Mouse (Mus musculus): ENCODE data around the gene Sdhc. TPM values are rescaled to one million over a fixed set of nuclear protein-coding genes. Genes with fewer than 3 reads are reported as not detected.
"Not testable (repeated sequence)": the region's sequence is repeated elsewhere in the genome, so short reads cannot be mapped to it uniquely, and the experiment has no call there.

The Sdhc gene
- polyA plus RNA-seq, 1 experiment from 2014 or later = 295 TPM

- Histone ChIP-seq H3K9ac (replicated peaks; ENCODE audit: low read length) (no peak overlapping the region; the same call in 1 of the 2 replicates), H3K27me3 (ENCODE audit: control insufficient read depth, insufficient read depth, low read length) (peaks cover 13% of the 10 kb centered on the region), H3K4me2 (ENCODE audit: low read length) (peak overlapping the region; percentile 45), H3K36me3 (ENCODE audit: control insufficient read depth, insufficient read depth, low read length) (no peaks in the 10 kb centered on the region), H3K27ac (replicated peaks; ENCODE audit: low read depth, low read length) (no peak overlapping the region), H3K4me3 (replicated peaks; ENCODE audit: low read depth, low read length) (peak overlapping the region; percentile 14; the same call in 1 of the 2 replicates), H3K4me1 (ENCODE audit: control insufficient read depth, insufficient read depth, low read length) (0 out of 2 replicates have a peak, but pooled peaks cover 3% of the 10 kb centered on the region), H3K9me3 (ENCODE audit: control insufficient read depth, low read length) (no peaks in the 10 kb centered on the region)
- DNase-seq = no peak
- WGBS = 4% methylated on average over 15 of the region's 15 CpGs
- no peak for ATAC-seq (ENCODE audit: low FRiP score, low TSS enrichment)
Observed at GRCm38 (mm10) chr1:171159485-171159975, 9.1 kb upstream of the Sdhc start.

- ATAC-seq (ENCODE audit: low FRiP score, low TSS enrichment) = no peak
- Histone ChIP-seq H3K27me3 (ENCODE audit: control insufficient read depth, insufficient read depth, low read length) (peaks cover 13% of the 10 kb centered on the region), H3K9ac (replicated peaks; ENCODE audit: low read length) (no peak overlapping the region), H3K4me3 (replicated peaks; ENCODE audit: low read depth, low read length) (no peak overlapping the region), H3K4me1 (ENCODE audit: control insufficient read depth, insufficient read depth, low read length) (0 out of 2 replicates have a peak, but pooled peaks cover 3% of the 10 kb centered on the region), H3K27ac (replicated peaks; ENCODE audit: low read depth, low read length) (no peak overlapping the region), H3K9me3 (ENCODE audit: control insufficient read depth, low read length) (no peaks in the 10 kb centered on the region), H3K36me3 (ENCODE audit: control insufficient read depth, insufficient read depth, low read length) (no peaks in the 10 kb centered on the region), H3K4me2 (ENCODE audit: low read length) (no peak overlapping the region)
- DNase-seq = no peak
Observed at GRCm38 (mm10) chr1:171157965-171158364, 7.6 kb upstream of the Sdhc start.

GRCm38 (mm10) chr1:171156644-171157043 is 6.2 kb upstream of the Sdhc start:
- H3K9me3 ChIP-seq (ENCODE audit: control insufficient read depth, low read length) = no peaks in the 10 kb centered on the region
- H3K27ac ChIP-seq (replicated peaks; ENCODE audit: low read depth, low read length) = no peak overlapping the region
- H3K9ac ChIP-seq (replicated peaks; ENCODE audit: low read length) = no peak overlapping the region
- H3K4me1 ChIP-seq (ENCODE audit: control insufficient read depth, insufficient read depth, low read length) = 0 out of 2 replicates have a peak, but pooled peaks cover 3% of the 10 kb centered on the region
- H3K4me3 ChIP-seq (replicated peaks; ENCODE audit: low read depth, low read length) = no peak overlapping the region
- H3K36me3 ChIP-seq (ENCODE audit: control insufficient read depth, insufficient read depth, low read length) = no peaks in the 10 kb centered on the region
- DNase-seq (no peak), ATAC-seq (ENCODE audit: low FRiP score, low TSS enrichment) (no peak)
- H3K27me3 ChIP-seq (ENCODE audit: control insufficient read depth, insufficient read depth, low read length) = peaks cover 13% of the 10 kb centered on the region
- 69% methylated on average over 3 of the region's 3 CpGs for WGBS
- no peak overlapping the region for H3K4me2 ChIP-seq (ENCODE audit: low read length)

GRCm38 (mm10) chr1:171151966-171152365 is 1.6 kb upstream of the Sdhc start:
- WGBS = 88% methylated on average over 4 of the region's 4 CpGs
- Histone ChIP-seq H3K4me2 (ENCODE audit: low read length) (no peak overlapping the region), H3K36me3 (ENCODE audit: control insufficient read depth, insufficient read depth, low read length) (no peaks in the 10 kb centered on the region), H3K4me1 (ENCODE audit: control insufficient read depth, insufficient read depth, low read length) (peaks cover 13% of the 10 kb centered on the region), H3K9me3 (ENCODE audit: control insufficient read depth, low read length) (no peaks in the 10 kb centered on the region), H3K27me3 (ENCODE audit: control insufficient read depth, insufficient read depth, low read length) (no peaks in the 10 kb centered on the region), H3K9ac (replicated peaks; ENCODE audit: low read length) (no peak overlapping the region), H3K4me3 (replicated peaks; ENCODE audit: low read depth, low read length) (no peak overlapping the region), H3K27ac (replicated peaks; ENCODE audit: low read depth, low read length) (no peak overlapping the region)
- DNase-seq = no peak
- no peak for ATAC-seq (ENCODE audit: low FRiP score, low TSS enrichment)

GRCm38 (mm10) chr1:171150838-171151391 is 512 bp upstream of the Sdhc start:
- peak overlapping the region; percentile 79 for H3K4me3 ChIP-seq (replicated peaks; ENCODE audit: low read depth, low read length)
- peaks cover 13% of the 10 kb centered on the region for H3K4me1 ChIP-seq (ENCODE audit: control insufficient read depth, insufficient read depth, low read length)
- peak overlapping the region; percentile 54 for H3K9ac ChIP-seq (replicated peaks; ENCODE audit: low read length)
- no peaks in the 10 kb centered on the region for H3K27me3 ChIP-seq (ENCODE audit: control insufficient read depth, insufficient read depth, low read length)
- no peaks in the 10 kb centered on the region for H3K36me3 ChIP-seq (ENCODE audit: control insufficient read depth, insufficient read depth, low read length)
- peak overlapping the region; percentile 63 for H3K27ac ChIP-seq (replicated peaks; ENCODE audit: low read depth, low read length)
- H3K9me3 ChIP-seq (ENCODE audit: control insufficient read depth, low read length) = no peaks in the 10 kb centered on the region
- peak; percentile 35; the same call in 1 of the 2 replicates for ATAC-seq (ENCODE audit: low FRiP score, low TSS enrichment)
- no peak for DNase-seq
- 7% methylated on average over 18 of the region's 18 CpGs for WGBS
- peak overlapping the region; percentile 91 for H3K4me2 ChIP-seq (ENCODE audit: low read length)

GRCm38 (mm10) chr1:171142981-171143380 is 7.4 kb downstream of the Sdhc start:
- H3K9me3 ChIP-seq (ENCODE audit: control insufficient read depth, low read length); DNase-seq; H3K4me3 ChIP-seq (replicated peaks; ENCODE audit: low read depth, low read length); H3K4me1 ChIP-seq (ENCODE audit: control insufficient read depth, insufficient read depth, low read length); H3K4me2 ChIP-seq (ENCODE audit: low read length); ATAC-seq (ENCODE audit: low FRiP score, low TSS enrichment); H3K9ac ChIP-seq (replicated peaks; ENCODE audit: low read length); H3K27ac ChIP-seq (replicated peaks; ENCODE audit: low read depth, low read length); H3K27me3 ChIP-seq (ENCODE audit: control insufficient read depth, insufficient read depth, low read length): not testable (repeated sequence)
- peaks cover 66% of the 10 kb centered on the region for H3K36me3 ChIP-seq (ENCODE audit: control insufficient read depth, insufficient read depth, low read length)
- 91% methylated on average over 9 of the region's 11 CpGs for WGBS

GRCm38 (mm10) chr1:171137486-171138155 is 12.8 kb downstream of the Sdhc start:
- not testable (repeated sequence) for H3K9ac ChIP-seq (replicated peaks; ENCODE audit: low read length); H3K4me1 ChIP-seq (ENCODE audit: control insufficient read depth, insufficient read depth, low read length); H3K27me3 ChIP-seq (ENCODE audit: control insufficient read depth, insufficient read depth, low read length); H3K4me2 ChIP-seq (ENCODE audit: low read length); H3K4me3 ChIP-seq (replicated peaks; ENCODE audit: low read depth, low read length); H3K9me3 ChIP-seq (ENCODE audit: control insufficient read depth, low read length); H3K27ac ChIP-seq (replicated peaks; ENCODE audit: low read depth, low read length); DNase-seq; ATAC-seq (ENCODE audit: low FRiP score, low TSS enrichment)
- peaks cover 90% of the 10 kb centered on the region for H3K36me3 ChIP-seq (ENCODE audit: control insufficient read depth, insufficient read depth, low read length)
- 93% methylated on average over 8 of the region's 8 CpGs for whole genome bisulfite sequencing

- no peak overlapping the region for H3K27ac ChIP-seq (replicated peaks; ENCODE audit: low read depth, low read length)
- no peaks in the 10 kb centered on the region for H3K27me3 ChIP-seq (ENCODE audit: control insufficient read depth, insufficient read depth, low read length)
- ATAC-seq (ENCODE audit: low FRiP score, low TSS enrichment) = no peak
- no peaks in the 10 kb centered on the region for H3K4me1 ChIP-seq (ENCODE audit: control insufficient read depth, insufficient read depth, low read length)
- WGBS = 98% methylated on average over 2 of the region's 2 CpGs
- H3K9ac ChIP-seq (replicated peaks; ENCODE audit: low read length) = no peak overlapping the region
- no peaks in the 10 kb centered on the region for H3K9me3 ChIP-seq (ENCODE audit: control insufficient read depth, low read length)
- no peak overlapping the region for H3K4me2 ChIP-seq (ENCODE audit: low read length)
- peaks cover 87% of the 10 kb centered on the region for H3K36me3 ChIP-seq (ENCODE audit: control insufficient read depth, insufficient read depth, low read length)
- no peak overlapping the region for H3K4me3 ChIP-seq (replicated peaks; ENCODE audit: low read depth, low read length)
- DNase-seq = no peak
Observed at GRCm38 (mm10) chr1:171135600-171135999, 14.8 kb downstream of the Sdhc start.

- peaks cover 86% of the 10 kb centered on the region for H3K36me3 ChIP-seq (ENCODE audit: control insufficient read depth, insufficient read depth, low read length)
- ATAC-seq (ENCODE audit: low FRiP score, low TSS enrichment) = no peak
- 94% methylated on average over 1 of the region's 1 CpGs for WGBS
- no peak overlapping the region for H3K4me3 ChIP-seq (replicated peaks; ENCODE audit: low read depth, low read length)
- H3K4me2 ChIP-seq (ENCODE audit: low read length) = no peak overlapping the region
- no peaks in the 10 kb centered on the region for H3K4me1 ChIP-seq (ENCODE audit: control insufficient read depth, insufficient read depth, low read length)
- H3K27ac ChIP-seq (replicated peaks; ENCODE audit: low read depth, low read length) = no peak overlapping the region
- no peak overlapping the region for H3K9ac ChIP-seq (replicated peaks; ENCODE audit: low read length)
- no peaks in the 10 kb centered on the region for H3K27me3 ChIP-seq (ENCODE audit: control insufficient read depth, insufficient read depth, low read length)
- no peaks in the 10 kb centered on the region for H3K9me3 ChIP-seq (ENCODE audit: control insufficient read depth, low read length)
- no peak for DNase-seq
Observed at GRCm38 (mm10) chr1:171130971-171131370, 19.4 kb downstream of the Sdhc start.

All from midbrain, embryonic 14.5 days (tissue).